Mouse (Mus musculus) lung, embryonic 16.5 days (tissue): Measurements from ENCODE around the gene Rhox8. TPM values are rescaled to one million over a fixed set of nuclear protein-coding genes. Genes with fewer than 3 reads are reported as not detected.

Experiments
- polyA plus RNA-seq: library from polyadenylated mRNA; unstranded; fragments of >200 nt; fragmentation: Nextera tagmentation; extraction: Ambion mirVana; gene quantifications from 2 replicates; pipeline ENCODE4 v1.2.1, GENCODE M21; 2015

Gene Rhox8
- polyA plus RNA-seq, 1 experiment from 2014 or later = not detected

Other genes with a start within 250 kb of the Rhox8 start
- not detected in 2 replicates for gene Rhox2g, start 235.5 kb downstream of the Rhox8 start, polyA plus RNA-seq
- not detected in 2 replicates for gene Rhox4g, start 227.6 kb downstream of the Rhox8 start, polyA plus RNA-seq
- not detected in 2 replicates for gene Rhox3h, start 210.2 kb downstream of the Rhox8 start, polyA plus RNA-seq
- not detected in 2 replicates for gene Rhox2h, start 205.7 kb downstream of the Rhox8 start, polyA plus RNA-seq
- gene Rhox5, start 74.1 kb downstream of the Rhox8 start, polyA plus RNA-seq = 3.1 and 3.2 TPM in 2 replicates
- not detected in 2 replicates for gene Rhox6, start 52.0 kb downstream of the Rhox8 start, polyA plus RNA-seq
- not detected in 2 replicates for gene Rhox7a, start 47.3 kb downstream of the Rhox8 start, polyA plus RNA-seq
- gene Rhox7b, start 18.3 kb upstream of the Rhox8 start, polyA plus RNA-seq = not detected in 2 replicates
- not detected in 2 replicates for gene Rhox9, start 22.8 kb upstream of the Rhox8 start, polyA plus RNA-seq
- gene Btg1-ps1, start 139.9 kb upstream of the Rhox8 start, polyA plus RNA-seq = not detected in 2 replicates
- gene Btg1-ps2, start 164.2 kb upstream of the Rhox8 start, polyA plus RNA-seq = not detected in 2 replicates
- gene Rhox10, start 187.5 kb upstream of the Rhox8 start, polyA plus RNA-seq = not detected in 2 replicates
- not detected in 2 replicates for gene Rhox11, start 206.2 kb upstream of the Rhox8 start, polyA plus RNA-seq
- not detected in 2 replicates for gene Rhox12, start 232.0 kb upstream of the Rhox8 start, polyA plus RNA-seq
- gene Rhox13, start 242.3 kb upstream of the Rhox8 start, polyA plus RNA-seq = not detected in 2 replicates